Mouse (Mus musculus): Measurements from ENCODE around the gene Mpp5. TPM values are rescaled to one million over a fixed set of nuclear protein-coding genes. Genes with fewer than 3 reads are reported as not detected.
A peak's percentile ranks its signal among the peaks of the same experiment; 100 is the strongest.

The Mpp5 gene
- polyA plus RNA-seq, 1 experiment from 2014 or later = 16.3 TPM

DNA sequence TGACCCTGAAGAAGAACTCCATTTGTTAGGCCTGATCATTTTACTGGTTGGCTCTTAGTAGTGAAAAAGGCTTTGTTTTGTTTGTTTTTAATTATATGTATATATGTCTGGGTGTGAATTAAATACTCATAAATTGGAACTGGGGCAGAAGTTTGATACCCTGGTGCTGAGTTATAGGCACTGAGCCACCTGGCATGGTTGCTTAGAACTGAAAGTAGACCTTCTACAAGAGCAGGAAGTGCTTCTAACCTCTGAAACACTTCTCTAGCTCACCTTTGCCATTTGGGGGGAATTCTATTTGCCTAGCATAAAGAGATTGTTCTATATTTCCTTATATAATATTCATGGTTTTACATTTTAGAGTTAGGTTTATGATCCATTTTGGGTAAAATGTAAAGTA, 13.3 kb downstream of the Mpp5 start:
- Histone ChIP-seq H3K4me1 (ENCODE audit: control insufficient read depth, insufficient read depth, low read length) (no peaks in the 10 kb centered on the region), H3K9me3 (replicated peaks; ENCODE audit: control insufficient read depth, low read length, poor library complexity, severe bottlenecking) (no peaks in the 10 kb centered on the region), H3K27ac (ENCODE audit: low read length) (no peak overlapping the region), H3K36me3 (ENCODE audit: control insufficient read depth, insufficient read depth, low read length) (no peaks in the 10 kb centered on the region), H3K4me3 (ENCODE audit: low read depth, low read length) (no peak overlapping the region), H3K4me2 (ENCODE audit: low read length) (no peak overlapping the region), H3K27me3 (ENCODE audit: control insufficient read depth, insufficient read depth, low read depth, low read length) (no peaks in the 10 kb centered on the region), H3K9ac (ENCODE audit: low read depth, low read length) (no peak overlapping the region)
- ATAC-seq = no peak

DNA sequence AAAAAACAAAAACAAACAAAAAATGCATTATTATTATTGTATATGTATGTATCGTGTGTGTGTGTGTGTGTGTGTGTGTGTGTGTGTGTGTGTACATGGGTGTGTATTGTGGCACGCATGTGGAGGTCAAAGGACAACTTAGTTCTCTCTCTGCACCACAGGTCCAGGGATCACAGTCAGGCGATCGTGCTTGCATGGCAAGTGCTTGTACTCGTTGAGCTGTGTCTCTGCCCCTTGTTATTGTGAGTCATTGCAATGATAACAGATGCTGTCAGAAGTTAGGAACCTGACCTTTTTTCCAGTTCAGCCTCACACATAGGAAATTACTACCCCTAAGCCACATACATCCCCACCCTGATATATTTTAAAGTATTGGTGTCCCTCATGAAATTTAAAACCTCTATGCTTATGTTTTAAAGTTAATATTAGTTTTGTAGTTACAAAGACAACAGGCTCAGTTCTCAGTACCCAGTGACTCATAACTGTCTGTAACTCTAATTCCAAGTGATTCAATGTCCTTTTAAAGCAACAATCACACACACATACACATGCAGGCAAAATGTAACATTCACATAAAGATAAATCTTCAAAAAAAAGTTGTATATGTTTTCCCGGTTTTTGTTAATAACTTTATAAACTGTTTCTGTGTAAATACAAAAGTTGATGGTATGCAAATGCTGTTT, 20.5 kb downstream of the Mpp5 start:
- WGBS = 74% methylated on average over 6 of the region's 6 CpGs
- Histone ChIP-seq H3K36me3 (ENCODE audit: control insufficient read depth, insufficient read depth, low read length) (no peaks in the 10 kb centered on the region), H3K27me3 (ENCODE audit: control insufficient read depth, insufficient read depth, low read depth, low read length) (no peaks in the 10 kb centered on the region), H3K4me2 (ENCODE audit: low read length) (no peak overlapping the region), H3K4me3 (ENCODE audit: low read depth, low read length) (no peak overlapping the region), H3K4me1 (ENCODE audit: control insufficient read depth, insufficient read depth, low read length) (no peaks in the 10 kb centered on the region), H3K9ac (ENCODE audit: low read depth, low read length) (no peak overlapping the region), H3K27ac (ENCODE audit: low read length) (no peak overlapping the region), H3K9me3 (replicated peaks; ENCODE audit: control insufficient read depth, low read length, poor library complexity, severe bottlenecking) (no peaks in the 10 kb centered on the region)
- no peak for ATAC-seq

DNA sequence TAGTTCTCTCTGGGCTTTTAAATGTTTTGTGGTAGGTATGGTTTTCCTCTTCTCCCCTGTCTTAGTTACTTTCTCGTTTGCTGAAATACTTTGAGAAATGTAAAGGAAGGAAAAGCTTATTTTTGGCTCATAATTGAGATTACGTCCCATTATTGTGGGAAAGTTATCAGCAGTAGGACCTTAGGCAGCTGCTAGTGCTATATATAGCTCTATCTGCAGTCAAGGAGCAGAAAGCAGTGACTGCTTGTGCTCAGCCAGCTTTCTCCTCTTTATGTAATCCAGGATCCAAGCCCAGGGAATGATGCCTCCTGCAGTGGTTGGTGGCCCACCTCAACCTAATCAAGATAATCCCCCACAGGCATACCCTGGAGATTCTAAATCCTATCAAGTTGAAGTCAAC, 24.5 kb downstream of the Mpp5 start:
- WGBS = 91% methylated on average over 2 of the region's 2 CpGs
- ATAC-seq = no peak
- Histone ChIP-seq H3K9me3 (replicated peaks; ENCODE audit: control insufficient read depth, low read length, poor library complexity, severe bottlenecking) (no peaks in the 10 kb centered on the region), H3K27ac (ENCODE audit: low read length) (no peak overlapping the region), H3K36me3 (ENCODE audit: control insufficient read depth, insufficient read depth, low read length) (no peaks in the 10 kb centered on the region), H3K27me3 (ENCODE audit: control insufficient read depth, insufficient read depth, low read depth, low read length) (no peaks in the 10 kb centered on the region), H3K4me1 (ENCODE audit: control insufficient read depth, insufficient read depth, low read length) (peaks cover 4% of the 10 kb centered on the region; the same call in 1 of the 2 replicates), H3K4me3 (ENCODE audit: low read depth, low read length) (no peak overlapping the region), H3K4me2 (ENCODE audit: low read length) (no peak overlapping the region), H3K9ac (ENCODE audit: low read depth, low read length) (no peak overlapping the region)

DNA sequence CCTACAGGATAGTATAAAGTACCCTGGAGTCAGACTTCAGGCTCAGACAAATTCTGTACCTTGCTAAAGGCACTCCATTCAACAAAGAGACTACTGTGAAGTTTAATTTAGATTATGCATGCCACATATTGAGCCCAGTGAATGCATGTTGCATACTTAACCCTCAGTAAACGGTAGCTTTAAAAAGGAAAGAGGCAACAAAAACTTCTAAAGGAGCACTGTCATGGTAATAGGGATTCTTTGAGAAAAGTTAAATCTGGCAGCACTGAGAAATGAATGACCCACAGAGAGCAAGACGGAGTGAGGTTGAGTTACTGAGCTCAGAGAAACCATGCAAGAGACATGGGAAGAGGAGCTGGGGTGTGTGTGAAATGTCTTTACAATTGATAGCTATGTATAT, 29.2 kb downstream of the Mpp5 start:
- H3K27ac ChIP-seq (ENCODE audit: low read length) = no peak overlapping the region
- H3K9ac ChIP-seq (ENCODE audit: low read depth, low read length) = no peak overlapping the region
- WGBS = 4% methylated on average over 2 of the region's 2 CpGs
- ATAC-seq = no peak
- H3K9me3 ChIP-seq (replicated peaks; ENCODE audit: control insufficient read depth, low read length, poor library complexity, severe bottlenecking) = no peaks in the 10 kb centered on the region
- peaks cover 4% of the 10 kb centered on the region; the same call in 1 of the 2 replicates for H3K4me1 ChIP-seq (ENCODE audit: control insufficient read depth, insufficient read depth, low read length)
- H3K27me3 ChIP-seq (ENCODE audit: control insufficient read depth, insufficient read depth, low read depth, low read length) = no peaks in the 10 kb centered on the region
- H3K4me2 ChIP-seq (ENCODE audit: low read length) = no peak overlapping the region
- H3K4me3 ChIP-seq (ENCODE audit: low read depth, low read length) = no peak overlapping the region
- no peaks in the 10 kb centered on the region for H3K36me3 ChIP-seq (ENCODE audit: control insufficient read depth, insufficient read depth, low read length)

DNA sequence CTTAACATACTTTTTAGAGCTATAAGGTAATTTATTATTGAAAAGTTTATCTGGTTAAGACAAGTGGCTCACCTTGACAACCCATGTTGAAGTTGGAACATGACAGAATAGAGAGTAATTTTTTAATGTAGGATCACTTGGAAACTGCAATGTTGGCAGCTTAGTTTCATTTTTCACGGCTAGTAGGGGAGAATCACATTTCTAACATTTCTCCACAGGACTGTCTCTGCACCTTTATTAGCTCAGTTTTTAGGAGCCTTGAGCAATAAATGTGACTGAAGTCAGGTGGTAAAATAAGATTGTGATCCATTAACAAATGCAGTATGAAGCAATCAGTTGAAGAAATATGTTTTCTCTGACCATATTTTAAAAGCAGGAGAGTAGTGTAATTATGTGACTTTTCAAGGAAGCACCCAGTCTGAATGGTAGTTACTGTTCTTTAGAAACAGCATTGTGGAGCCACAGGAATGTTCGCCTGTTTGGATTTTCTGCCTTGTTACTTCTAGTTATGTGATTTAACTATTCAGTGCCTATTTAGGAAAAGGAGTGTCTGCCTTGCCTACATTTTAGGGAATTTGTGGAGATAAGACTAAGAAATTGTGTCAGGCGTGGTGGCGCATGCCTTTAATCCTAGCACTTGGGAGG, 29.8 kb downstream of the Mpp5 start:
- no peak overlapping the region for H3K4me3 ChIP-seq (ENCODE audit: low read depth, low read length)
- ATAC-seq = no peak
- H3K36me3 ChIP-seq (ENCODE audit: control insufficient read depth, insufficient read depth, low read length) = no peaks in the 10 kb centered on the region
- no peaks in the 10 kb centered on the region for H3K9me3 ChIP-seq (replicated peaks; ENCODE audit: control insufficient read depth, low read length, poor library complexity, severe bottlenecking)
- no peak overlapping the region for H3K4me2 ChIP-seq (ENCODE audit: low read length)
- H3K9ac ChIP-seq (ENCODE audit: low read depth, low read length) = no peak overlapping the region
- H3K4me1 ChIP-seq (ENCODE audit: control insufficient read depth, insufficient read depth, low read length) = peaks cover 4% of the 10 kb centered on the region; the same call in 1 of the 2 replicates
- whole genome bisulfite sequencing = 46% methylated on average over 4 of the region's 4 CpGs
- H3K27ac ChIP-seq (ENCODE audit: low read length) = 0 out of 2 replicates have a peak overlapping the region, but pooled peaks have one; percentile 47
- no peaks in the 10 kb centered on the region for H3K27me3 ChIP-seq (ENCODE audit: control insufficient read depth, insufficient read depth, low read depth, low read length)

DNA sequence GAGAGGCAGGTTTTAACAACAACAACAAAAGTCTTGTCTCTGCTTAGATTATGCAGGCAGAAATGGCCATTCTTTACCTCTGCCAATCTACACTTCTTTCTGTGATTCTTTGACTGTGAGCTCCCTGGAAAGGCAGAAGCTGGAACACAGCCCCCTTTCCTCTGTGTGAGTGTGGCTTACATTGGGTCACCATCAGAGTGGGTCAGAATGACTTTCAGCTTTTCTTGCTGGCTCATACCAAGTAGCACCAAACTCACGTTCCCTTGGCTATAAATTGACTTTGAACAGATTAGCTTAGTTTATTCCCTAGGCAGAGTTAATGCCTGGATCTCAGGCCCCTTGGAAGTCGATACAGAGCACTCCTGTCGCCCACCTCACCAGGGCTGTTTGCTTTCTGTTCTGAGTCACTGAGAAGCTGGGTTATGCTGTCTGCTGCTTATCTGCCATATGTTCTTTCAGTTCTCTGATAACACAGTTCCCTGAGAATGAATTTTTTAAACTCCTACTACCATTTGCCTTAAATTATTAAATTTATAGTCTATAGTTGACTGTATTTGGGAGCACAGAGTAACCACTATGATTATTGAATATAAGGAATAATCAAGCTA, 39.7 kb downstream of the Mpp5 start:
- Histone ChIP-seq H3K27ac (ENCODE audit: low read length) (no peak overlapping the region), H3K36me3 (ENCODE audit: control insufficient read depth, insufficient read depth, low read length) (no peaks in the 10 kb centered on the region), H3K27me3 (ENCODE audit: control insufficient read depth, insufficient read depth, low read depth, low read length) (no peaks in the 10 kb centered on the region), H3K9me3 (replicated peaks; ENCODE audit: control insufficient read depth, low read length, poor library complexity, severe bottlenecking) (no peaks in the 10 kb centered on the region), H3K4me3 (ENCODE audit: low read depth, low read length) (no peak overlapping the region), H3K4me2 (ENCODE audit: low read length) (no peak overlapping the region), H3K4me1 (ENCODE audit: control insufficient read depth, insufficient read depth, low read length) (no peaks in the 10 kb centered on the region), H3K9ac (ENCODE audit: low read depth, low read length) (no peak overlapping the region)
- ATAC-seq = no peak
- 46% methylated on average over 3 of the region's 3 CpGs for WGBS

DNA sequence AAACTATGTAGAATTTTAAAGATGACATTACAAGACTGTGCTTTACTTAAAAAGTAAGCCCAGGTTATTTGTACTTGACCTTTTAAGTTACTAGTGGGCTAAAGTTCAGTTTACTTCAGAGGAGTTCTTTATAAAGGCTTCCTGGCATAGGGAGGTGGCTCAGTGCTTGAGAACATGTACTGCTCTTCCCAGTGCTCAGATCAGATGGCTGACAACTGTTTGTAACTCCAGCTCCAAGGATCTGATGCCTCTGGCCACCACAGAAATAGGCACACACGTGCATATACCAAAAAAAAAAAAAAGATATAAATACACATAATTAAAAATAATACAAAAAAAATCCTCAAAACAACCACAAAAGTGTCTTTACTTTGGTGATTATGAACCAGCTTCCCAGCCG, 42.1 kb downstream of the Mpp5 start:
- H3K9ac ChIP-seq (ENCODE audit: low read depth, low read length) = no peak overlapping the region
- ATAC-seq = no peak
- H3K27me3 ChIP-seq (ENCODE audit: control insufficient read depth, insufficient read depth, low read depth, low read length) = no peaks in the 10 kb centered on the region
- H3K4me1 ChIP-seq (ENCODE audit: control insufficient read depth, insufficient read depth, low read length) = peaks cover 6% of the 10 kb centered on the region
- 80% methylated on average over 2 of the region's 2 CpGs for WGBS
- no peak overlapping the region for H3K4me3 ChIP-seq (ENCODE audit: low read depth, low read length)
- no peaks in the 10 kb centered on the region for H3K9me3 ChIP-seq (replicated peaks; ENCODE audit: control insufficient read depth, low read length, poor library complexity, severe bottlenecking)
- H3K4me2 ChIP-seq (ENCODE audit: low read length) = no peak overlapping the region
- H3K36me3 ChIP-seq (ENCODE audit: control insufficient read depth, insufficient read depth, low read length) = no peaks in the 10 kb centered on the region
- no peak overlapping the region for H3K27ac ChIP-seq (ENCODE audit: low read length)

DNA sequence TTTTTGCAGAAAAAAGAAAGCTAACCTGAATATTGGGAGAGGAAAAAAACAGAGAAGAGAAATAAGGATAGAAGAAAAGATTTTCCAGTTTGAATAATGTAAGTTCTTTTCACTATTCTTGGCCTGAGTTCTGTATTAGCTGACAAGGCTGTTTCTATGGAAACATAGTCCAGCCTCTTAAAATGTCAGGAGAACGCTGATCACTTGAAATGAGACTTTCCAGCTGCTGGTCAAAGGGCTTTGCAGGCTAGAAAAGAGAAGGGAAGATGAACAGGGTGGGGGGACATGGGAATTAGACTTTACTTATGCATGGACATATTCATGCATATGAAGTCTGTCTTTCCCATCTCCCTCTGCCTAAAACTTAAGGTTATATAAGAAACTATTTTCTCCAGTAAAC, 45.5 kb downstream of the Mpp5 start:
- Histone ChIP-seq H3K9ac (ENCODE audit: low read depth, low read length) (no peak overlapping the region), H3K4me1 (ENCODE audit: control insufficient read depth, insufficient read depth, low read length) (peaks cover 6% of the 10 kb centered on the region), H3K27ac (ENCODE audit: low read length) (peak overlapping the region; percentile 54; the same call in 1 of the 2 replicates), H3K4me2 (ENCODE audit: low read length) (no peak overlapping the region), H3K36me3 (ENCODE audit: control insufficient read depth, insufficient read depth, low read length) (no peaks in the 10 kb centered on the region), H3K4me3 (ENCODE audit: low read depth, low read length) (no peak overlapping the region), H3K27me3 (ENCODE audit: control insufficient read depth, insufficient read depth, low read depth, low read length) (no peaks in the 10 kb centered on the region), H3K9me3 (replicated peaks; ENCODE audit: control insufficient read depth, low read length, poor library complexity, severe bottlenecking) (no peaks in the 10 kb centered on the region)
- ATAC-seq = no peak
- 7% methylated on average over 1 of the region's 1 CpGs for WGBS

DNA sequence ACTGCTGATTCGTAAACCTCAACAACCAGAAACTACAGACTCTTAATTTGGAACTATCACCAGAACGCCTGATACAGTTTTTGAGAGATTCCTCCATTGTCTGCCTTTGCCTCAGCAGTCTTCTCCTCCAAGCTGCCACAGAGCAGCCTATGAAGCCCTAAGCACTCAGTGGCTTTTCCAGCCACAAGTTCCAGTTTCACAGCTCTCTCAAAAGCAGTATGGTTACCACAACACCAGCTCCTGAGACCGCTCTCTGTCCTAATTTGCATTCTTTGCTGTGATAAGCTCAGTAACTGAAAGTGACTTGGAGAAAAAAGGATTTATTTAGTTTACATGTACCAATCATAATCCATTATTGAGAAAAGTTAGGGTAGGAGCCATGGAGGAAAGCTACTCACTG, 51.3 kb downstream of the Mpp5 start:
- Histone ChIP-seq H3K4me2 (ENCODE audit: low read length) (no peak overlapping the region), H3K9ac (ENCODE audit: low read depth, low read length) (no peak overlapping the region), H3K36me3 (ENCODE audit: control insufficient read depth, insufficient read depth, low read length) (no peaks in the 10 kb centered on the region), H3K27ac (ENCODE audit: low read length) (no peak overlapping the region), H3K4me1 (ENCODE audit: control insufficient read depth, insufficient read depth, low read length) (no peaks in the 10 kb centered on the region), H3K27me3 (ENCODE audit: control insufficient read depth, insufficient read depth, low read depth, low read length) (no peaks in the 10 kb centered on the region), H3K9me3 (replicated peaks; ENCODE audit: control insufficient read depth, low read length, poor library complexity, severe bottlenecking) (no peaks in the 10 kb centered on the region), H3K4me3 (ENCODE audit: low read depth, low read length) (no peak overlapping the region)
- WGBS = 70% methylated on average over 3 of the region's 3 CpGs
- no peak for ATAC-seq

Data from midbrain, embryonic 16.5 days (tissue).